Mouse (Mus musculus) erythroid progenitor cell, adult 5-6 weeks (primary cell): ENCODE measurements around the gene C2cd5. TPM values are rescaled to one million over a fixed set of nuclear protein-coding genes. Genes with fewer than 3 reads are reported as not detected.

Source experiments
- ATAC-seq: replicated peaks from 2 replicates; pipeline ENCODE4 v1.8.0; 2016; ENCODE audit warnings: moderate number of reproducible peaks, mild to moderate bottlenecking, moderate TSS enrichment, inconsistent platforms; ENCODE audit not compliant: poor library complexity, low FRiP score, severe bottlenecking
- total RNA-seq, 2 experiments: library from RNA; stranded (forward) in 1 of 2; stranded (reverse) in 1 of 2; fragments of 150-400 nt in 1 of 2; fragments of 186-747, 209-891 nt in 1 of 2; gene quantifications; 2 replicates each; pipeline versions ENCODE4 v1.2.3 to v1.2.4; 2015 to 2017; ENCODE audit warnings: low replicate concordance in 2 of 2

The C2cd5 gene
- total RNA-seq, 2 experiments from 2014 or later = 103 to 112 TPM

DNA sequence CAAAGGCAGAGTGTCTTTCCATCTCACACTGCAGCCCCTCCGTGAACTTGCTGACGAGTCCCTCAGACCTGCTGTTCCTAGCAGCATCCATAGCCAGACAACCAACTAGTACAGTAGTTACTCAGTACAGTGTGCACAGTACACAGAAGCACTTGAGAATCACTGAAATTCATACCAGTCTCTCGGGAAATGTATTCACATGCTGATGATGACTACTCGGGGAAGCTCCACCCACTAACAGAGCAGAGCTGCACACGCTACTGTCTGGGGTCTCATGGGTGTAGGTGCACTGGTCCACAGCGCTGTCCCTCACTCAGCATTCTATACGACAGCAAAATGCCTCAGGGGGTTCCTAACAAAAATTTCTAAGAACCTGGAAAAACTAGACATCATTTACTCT, 19.2 kb downstream of the C2cd5 start:
- ATAC-seq = no peak

DNA sequence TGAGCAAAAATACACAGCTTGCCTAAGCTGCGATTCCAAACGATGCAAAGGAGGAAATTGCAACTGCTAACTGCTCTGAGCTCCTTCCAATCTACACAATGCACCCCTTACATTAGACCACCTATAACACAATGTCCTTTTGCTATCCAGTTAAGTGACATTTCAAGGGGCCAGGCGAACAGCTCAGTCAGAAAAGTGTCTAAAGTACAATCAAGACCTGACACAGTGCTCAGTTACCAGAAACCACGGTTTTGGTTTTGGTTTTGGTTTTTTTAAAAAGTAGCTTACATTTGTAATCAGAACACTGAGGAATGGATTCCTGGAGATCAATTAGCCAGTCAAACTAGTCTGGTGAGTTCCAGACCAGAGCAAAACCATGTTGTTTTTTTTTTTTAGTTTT, 20.8 kb downstream of the C2cd5 start:
- ATAC-seq = no peak

DNA sequence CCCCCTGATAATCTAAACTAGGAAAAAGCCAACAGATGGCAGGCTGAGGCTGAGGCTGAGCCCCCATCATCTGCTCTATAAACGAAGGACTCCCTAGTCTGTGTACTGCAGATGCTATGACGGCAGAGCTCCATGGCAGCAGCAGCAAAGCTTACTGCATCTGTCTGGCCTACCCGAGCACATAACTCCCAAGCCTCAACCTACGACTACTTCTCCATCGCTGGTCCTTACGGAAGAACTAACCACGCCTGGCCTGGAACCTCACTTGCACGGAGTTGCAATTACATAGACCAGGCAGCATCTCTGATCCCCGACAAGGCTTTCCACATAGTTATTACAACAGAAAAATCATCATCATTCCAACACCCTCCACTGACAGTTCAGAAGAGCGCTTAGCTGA, 23.5 kb downstream of the C2cd5 start:
- ATAC-seq = no peak

GRCm38 (mm10) chr6:143073914-143074313, 26.0 kb downstream of the C2cd5 start:
- no peak for ATAC-seq

DNA sequence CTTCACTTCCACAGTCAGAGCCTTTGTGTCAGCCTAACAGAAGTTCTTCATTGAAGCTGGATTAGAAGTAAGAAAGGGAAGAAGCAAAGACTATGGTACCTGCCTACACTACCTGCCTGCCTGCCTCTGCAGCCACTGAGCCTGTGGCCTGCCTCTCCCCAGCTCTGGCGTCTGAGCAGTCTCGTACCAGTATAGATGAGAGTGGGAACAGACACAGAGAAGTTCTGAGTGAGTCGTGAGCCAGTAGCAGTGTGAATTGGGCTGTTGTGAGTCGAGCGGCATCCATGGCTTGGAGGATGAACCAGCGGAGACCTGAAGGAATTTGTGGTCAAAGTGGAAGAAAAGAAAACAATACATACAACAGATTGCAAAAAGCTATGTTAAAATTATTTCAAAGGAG, 26.5 kb downstream of the C2cd5 start:
- no peak for ATAC-seq

GRCm38 (mm10) chr6:143072412-143073014, 27.4 kb downstream of the C2cd5 start:
- ATAC-seq = no peak

DNA sequence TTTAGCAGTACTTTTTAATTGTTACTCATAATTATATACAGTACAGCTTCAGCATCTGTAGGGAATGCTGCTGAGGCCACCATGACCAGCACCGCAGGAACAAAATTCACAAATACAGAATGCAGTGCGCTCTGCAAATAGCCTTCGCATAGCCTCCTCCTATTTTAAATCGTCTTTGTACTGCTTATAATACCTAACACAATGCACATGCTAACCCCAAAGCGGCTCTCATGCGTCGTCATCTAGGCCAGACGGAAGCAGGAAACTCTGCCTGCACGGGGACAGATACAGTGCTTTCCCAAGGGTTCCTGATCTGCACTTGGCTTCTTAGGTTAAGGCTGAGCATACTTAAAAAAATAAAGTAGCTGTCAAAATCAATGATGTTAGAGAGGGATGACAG, 29.2 kb downstream of the C2cd5 start:
- no peak for ATAC-seq

DNA sequence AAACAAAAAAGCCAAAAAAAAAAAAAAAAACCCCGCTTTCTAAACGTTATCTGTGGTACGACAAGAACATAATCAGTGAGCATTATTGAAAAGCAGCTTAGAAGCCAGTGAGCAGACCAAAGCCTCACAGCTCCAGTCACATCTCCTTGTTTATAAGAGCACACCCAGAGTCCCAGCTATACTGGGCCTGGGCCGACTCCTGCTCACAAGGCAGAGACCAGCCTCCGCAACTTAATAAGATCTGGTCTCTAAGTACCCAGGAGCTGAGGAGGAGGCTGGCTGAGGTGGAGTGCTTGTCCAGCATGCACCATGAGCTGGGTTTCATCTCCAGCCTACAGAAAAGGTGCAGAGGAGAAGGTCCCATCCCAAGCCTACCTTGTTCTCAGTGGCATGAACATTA, 29.9 kb downstream of the C2cd5 start:
- no peak for ATAC-seq

DNA sequence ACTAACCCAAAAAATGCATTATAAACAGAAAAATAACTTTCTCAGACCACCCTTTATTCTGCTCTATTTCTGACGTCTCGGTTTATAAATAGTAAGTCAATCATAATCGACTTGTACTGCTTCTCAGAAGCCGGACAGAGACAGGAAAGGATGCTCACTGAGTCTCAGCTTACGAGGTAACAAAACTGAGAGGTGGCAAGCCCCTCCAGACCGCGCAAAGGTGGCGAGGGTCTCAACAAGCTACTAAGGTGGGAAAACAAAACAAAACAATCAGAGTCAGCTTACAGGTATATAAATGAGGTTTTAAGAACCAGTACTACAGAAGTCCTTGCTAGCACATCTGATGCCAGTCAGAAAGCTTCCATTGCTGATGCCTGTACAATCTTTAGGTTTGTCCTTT, 30.3 kb downstream of the C2cd5 start:
- no peak for ATAC-seq

GRCm38 (mm10) chr6:143068181-143068915, 31.6 kb downstream of the C2cd5 start:
- peak; percentile 91 for ATAC-seq

DNA sequence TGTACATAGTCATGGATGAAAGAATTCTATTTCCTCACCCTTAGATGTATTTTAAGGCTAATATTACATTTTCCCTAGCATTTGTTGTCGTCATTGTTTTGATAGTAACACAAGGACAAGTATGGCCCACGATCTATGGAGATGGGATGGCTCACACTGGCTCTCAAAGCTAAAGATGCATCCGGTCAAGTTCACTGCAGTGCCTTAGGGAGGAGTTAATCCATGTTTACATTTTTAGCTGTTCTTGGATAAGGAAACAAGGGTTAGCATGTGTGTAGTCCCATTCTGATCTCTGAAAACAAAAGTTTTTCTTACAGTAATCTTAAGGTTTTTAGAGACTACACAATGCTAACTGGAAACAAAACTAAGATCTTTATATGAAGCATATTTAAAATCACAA, 32.3 kb downstream of the C2cd5 start:
- ATAC-seq = no peak

DNA sequence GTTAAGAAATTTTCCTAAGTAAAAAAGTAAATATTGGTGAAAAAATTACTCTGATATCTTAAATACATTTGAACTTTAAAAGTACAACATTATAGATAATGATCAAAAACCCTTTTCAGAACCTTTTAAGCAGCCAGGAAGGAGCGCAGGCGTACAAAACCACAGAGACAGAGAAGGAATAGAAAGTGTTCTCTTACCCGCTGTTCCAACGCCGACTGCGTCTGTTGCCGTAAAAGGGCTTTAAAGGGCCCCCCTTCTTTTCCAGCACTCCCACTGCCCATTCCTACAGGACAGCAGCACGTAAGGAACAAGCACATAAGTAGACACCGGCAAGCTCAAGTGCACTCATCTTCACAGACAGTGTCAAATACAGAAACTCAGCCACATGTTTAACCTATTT, 33.1 kb downstream of the C2cd5 start:
- no peak for ATAC-seq

- no peak for ATAC-seq
These were observed 35.9 kb downstream of the C2cd5 start for GRCm38 (mm10) chr6:143064047-143064446.

GRCm38 (mm10) chr6:143057601-143058000, 42.3 kb downstream of the C2cd5 start:
- no peak for ATAC-seq

GRCm38 (mm10) chr6:143051566-143051965, 48.4 kb downstream of the C2cd5 start:
- no peak for ATAC-seq

GRCm38 (mm10) chr6:143049791-143050555, 50.0 kb downstream of the C2cd5 start:
- ATAC-seq = no peak

- ATAC-seq = no peak
These were observed 50.8 kb downstream of the C2cd5 start for GRCm38 (mm10) chr6:143049117-143049516.

DNA sequence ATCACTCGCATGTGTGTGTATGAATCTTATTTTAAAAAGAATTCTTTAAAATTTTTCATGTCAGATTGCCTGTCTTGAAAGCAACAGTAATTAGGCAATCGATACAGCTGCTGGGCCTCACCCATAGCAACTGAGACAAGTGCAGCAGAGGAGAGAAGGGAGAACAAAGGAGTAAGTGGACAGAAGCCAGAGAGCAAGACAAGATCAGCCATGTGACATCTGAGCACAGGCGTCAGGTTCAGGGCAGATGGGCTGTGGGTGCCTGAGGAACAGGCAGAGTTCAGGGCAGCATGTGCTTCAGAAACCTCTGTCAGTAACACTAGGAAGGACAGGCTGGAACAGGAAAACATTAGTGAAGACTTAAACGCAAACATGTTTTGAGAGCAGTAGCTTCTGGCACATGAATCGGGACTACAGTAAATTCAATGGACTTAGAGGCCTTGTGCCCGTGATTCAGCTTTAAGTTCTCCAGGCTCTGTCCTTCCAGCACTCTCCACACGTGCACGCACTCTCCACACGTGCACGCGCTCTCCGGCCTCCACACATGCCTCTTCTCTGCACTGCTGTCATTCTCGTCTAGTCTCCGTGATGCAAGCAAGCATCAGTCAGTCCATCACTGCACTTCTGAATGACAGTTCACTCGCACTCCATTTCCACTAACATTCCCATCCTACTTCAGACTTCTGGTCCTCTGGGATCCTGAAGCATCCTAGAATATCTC, 52.2 kb downstream of the C2cd5 start:
- no peak for ATAC-seq

- ATAC-seq = no peak
These were observed 58.4 kb downstream of the C2cd5 start for GRCm38 (mm10) chr6:143041578-143041977.

GRCm38 (mm10) chr6:143035261-143035660, 64.7 kb downstream of the C2cd5 start:
- ATAC-seq = peak; percentile 26; the same call in 1 of the 2 replicates
